Mouse (Mus musculus): ENCODE results near the gene Tceal3.
A peak's percentile ranks its signal among the peaks of the same experiment; 100 is the strongest.
"Not testable (repeated sequence)": the region's sequence is repeated elsewhere in the genome, so short reads cannot be mapped to it uniquely, and the experiment has no call there.

Gene Tceal3

GRCm38 (mm10) chrX:136707446-136708167 is 117.0 kb downstream of the Tceal3 start, which contains the start of gene Tceal1:
Gene Tceal1 (plus strand): TSS chrX:136707982.
- DNase-seq: peak; percentile 62 to 79

- DNase-seq: peak; percentile 14 to 39
Measured at GRCm38 (mm10) chrX:136708168-136708681, 117.6 kb downstream of the Tceal3 start.

GRCm38 (mm10) chrX:136708782-136709181 is 118.1 kb downstream of the Tceal3 start:
- DNase-seq: peak in 1 of 2 experiments; percentile 1

- DNase-seq: not testable (repeated sequence)
Measured at GRCm38 (mm10) chrX:136714742-136715474, 124.3 kb downstream of the Tceal3 start.
